Mouse (Mus musculus): ENCODE measurements around the gene Slc22a12. TPM values are rescaled to one million over a fixed set of nuclear protein-coding genes. Genes with fewer than 3 reads are reported as not detected.

Gene Slc22a12
- total and polyA plus RNA-seq, 2 experiments: not detected

GRCm38 (mm10) chr19:6546096-6546495 is 3.3 kb upstream of the Slc22a12 start:
- DNase-seq (ENCODE audit: extremely low read depth, low read depth, low spot score): peak; percentile 63
- no peak overlapping the region for H3K27ac ChIP-seq (replicated peaks; ENCODE audit: insufficient read depth, low read depth, low read length)
- no peaks in the 10 kb centered on the region for H3K27me3 ChIP-seq (ENCODE audit: control insufficient read depth, insufficient read depth, low read length)
- H3K9ac ChIP-seq (ENCODE audit: low read depth, low read length): no peak overlapping the region
- TF ChIP-seq POLR2A (IDR thresholded peaks at IDR 0.05; ENCODE audit: extremely low read depth, insufficient read depth, low read length): no peak
- no peak for TF ChIP-seq CTCF (IDR thresholded peaks at IDR 0.05; ENCODE audit: low read depth, low read length)
- H3K79me2 ChIP-seq (ENCODE audit: control insufficient read depth, insufficient read depth, low read length): no peaks in the 10 kb centered on the region
- no peaks in the 10 kb centered on the region for H3K36me3 ChIP-seq (ENCODE audit: control insufficient read depth, insufficient read depth, low read length)
- peaks cover 7% of the 10 kb centered on the region; the same call in 1 of the 2 replicates for H3K4me1 ChIP-seq (ENCODE audit: control insufficient read depth, insufficient read depth, low read length)
- WGBS: 38% methylated on average over 1 of the region's 1 CpGs
- no peak overlapping the region for H3K4me3 ChIP-seq (ENCODE audit: insufficient read depth, low read depth, low read length)

DNA sequence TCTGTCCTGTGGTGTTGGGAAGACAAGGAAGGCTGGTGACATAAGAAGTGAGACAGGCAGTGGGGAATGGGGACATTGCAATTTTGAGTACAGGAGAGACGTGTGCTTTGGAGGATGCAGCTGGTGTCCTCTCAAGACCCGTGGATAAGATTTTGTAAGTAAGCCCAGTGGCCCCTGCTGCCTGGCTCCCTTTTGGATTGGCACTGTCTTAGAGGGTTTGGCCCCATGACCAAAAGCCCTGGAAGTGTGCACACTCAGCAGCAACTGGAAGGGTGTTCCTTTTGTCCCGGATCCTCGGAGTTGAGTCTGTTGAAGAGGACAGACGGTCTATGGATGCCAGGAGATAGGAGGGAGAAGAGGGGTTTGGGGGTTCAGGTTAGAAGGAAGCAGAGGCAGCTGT is 2.6 kb upstream of the Slc22a12 start:
- TF ChIP-seq POLR2A (IDR thresholded peaks at IDR 0.05; ENCODE audit: extremely low read depth, insufficient read depth, low read length) (no peak), CTCF (IDR thresholded peaks at IDR 0.05; ENCODE audit: low read depth, low read length) (no peak)
- WGBS: 85% methylated on average over 5 of the region's 5 CpGs

DNA sequence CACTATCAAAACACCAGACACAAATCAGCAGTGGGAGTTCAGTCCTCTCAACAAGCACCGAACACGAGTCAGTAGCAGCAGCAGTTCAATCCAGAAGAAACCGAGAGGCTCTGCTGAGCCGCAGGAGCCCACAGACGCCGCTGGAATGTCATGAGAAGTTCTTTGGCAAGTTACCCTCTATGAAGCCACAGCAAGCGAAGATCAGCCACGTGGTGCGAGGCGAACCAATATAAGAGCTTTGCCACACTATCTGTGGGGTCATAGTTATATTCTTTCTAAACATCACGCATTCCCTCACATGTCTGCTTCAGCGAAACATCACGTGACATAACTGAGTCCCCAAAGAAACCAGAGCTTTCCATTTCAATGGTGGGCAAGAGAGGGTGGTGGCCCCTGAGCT is 1.9 kb upstream of the Slc22a12 start:
- H3K9ac ChIP-seq (ENCODE audit: low read depth, low read length): no peak overlapping the region
- no peaks in the 10 kb centered on the region for H3K27me3 ChIP-seq (ENCODE audit: control insufficient read depth, insufficient read depth, low read length)
- peaks cover 7% of the 10 kb centered on the region; the same call in 1 of the 2 replicates for H3K4me1 ChIP-seq (ENCODE audit: control insufficient read depth, insufficient read depth, low read length)
- DNase-seq (ENCODE audit: extremely low read depth, low read depth, low spot score): no peak
- WGBS: 96% methylated on average over 13 of the region's 13 CpGs
- H3K79me2 ChIP-seq (ENCODE audit: control insufficient read depth, insufficient read depth, low read length): no peaks in the 10 kb centered on the region
- H3K27ac ChIP-seq (replicated peaks; ENCODE audit: insufficient read depth, low read depth, low read length): no peak overlapping the region
- no peaks in the 10 kb centered on the region for H3K36me3 ChIP-seq (ENCODE audit: control insufficient read depth, insufficient read depth, low read length)
- no peak overlapping the region for H3K4me3 ChIP-seq (ENCODE audit: insufficient read depth, low read depth, low read length)
- TF ChIP-seq POLR2A (IDR thresholded peaks at IDR 0.05; ENCODE audit: extremely low read depth, insufficient read depth, low read length): no peak
- no peak for TF ChIP-seq CTCF (IDR thresholded peaks at IDR 0.05; ENCODE audit: low read depth, low read length)

More for the DNA sequence above, 2.6 kb upstream of the Slc22a12 start:
- Histone ChIP-seq H3K4me1 (ENCODE audit: control insufficient read depth, insufficient read depth, low read length) (peaks cover 7% of the 10 kb centered on the region; the same call in 1 of the 2 replicates), H3K36me3 (ENCODE audit: control insufficient read depth, insufficient read depth, low read length) (no peaks in the 10 kb centered on the region), H3K79me2 (ENCODE audit: control insufficient read depth, insufficient read depth, low read length) (no peaks in the 10 kb centered on the region), H3K9ac (ENCODE audit: low read depth, low read length) (no peak overlapping the region), H3K27ac (replicated peaks; ENCODE audit: insufficient read depth, low read depth, low read length) (no peak overlapping the region), H3K4me3 (ENCODE audit: insufficient read depth, low read depth, low read length) (no peak overlapping the region), H3K27me3 (ENCODE audit: control insufficient read depth, insufficient read depth, low read length) (no peaks in the 10 kb centered on the region)
- no peak for DNase-seq (ENCODE audit: extremely low read depth, low read depth, low spot score)

DNA sequence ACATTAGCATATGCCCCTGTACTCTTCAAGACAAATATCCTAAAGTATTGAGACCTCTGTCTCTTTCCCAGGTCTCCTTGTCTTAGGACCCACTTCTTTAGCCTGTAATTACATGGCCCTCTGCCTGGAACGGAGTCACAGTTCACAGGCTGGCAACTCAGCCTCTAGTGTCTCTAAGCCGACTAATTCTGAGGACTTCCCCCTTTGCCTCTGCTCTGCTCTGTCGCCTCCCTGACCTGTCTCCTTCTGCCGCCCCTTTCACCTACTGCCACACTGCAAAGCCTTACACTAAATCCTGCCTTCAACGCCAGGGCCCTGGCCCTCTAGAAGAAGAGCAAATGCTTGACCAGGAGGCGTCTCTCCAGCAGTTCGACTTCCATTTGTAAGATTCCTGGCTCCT is 686 bp upstream of the Slc22a12 start:
- 81% methylated on average over 7 of the region's 7 CpGs for WGBS

GRCm38 (mm10) chr19:6543035-6543383 is 177 bp upstream of the Slc22a12 start:
- Histone ChIP-seq H3K79me2 (ENCODE audit: control insufficient read depth, insufficient read depth, low read length) (no peaks in the 10 kb centered on the region), H3K9ac (ENCODE audit: low read depth, low read length) (no peak overlapping the region), H3K4me3 (ENCODE audit: insufficient read depth, low read depth, low read length) (no peak overlapping the region), H3K27me3 (ENCODE audit: control insufficient read depth, insufficient read depth, low read length) (no peaks in the 10 kb centered on the region), H3K4me1 (ENCODE audit: control insufficient read depth, insufficient read depth, low read length) (0 out of 2 replicates have a peak, but pooled peaks cover 3% of the 10 kb centered on the region), H3K36me3 (ENCODE audit: control insufficient read depth, insufficient read depth, low read length) (no peaks in the 10 kb centered on the region), H3K27ac (replicated peaks; ENCODE audit: insufficient read depth, low read depth, low read length) (no peak overlapping the region)
- TF ChIP-seq POLR2A (IDR thresholded peaks at IDR 0.05; ENCODE audit: extremely low read depth, insufficient read depth, low read length): no peak
- DNase-seq (ENCODE audit: extremely low read depth, low read depth, low spot score): no peak
- WGBS: 93% methylated on average over 6 of the region's 6 CpGs

More for the DNA sequence above, 686 bp upstream of the Slc22a12 start:
- Histone ChIP-seq H3K27me3 (ENCODE audit: control insufficient read depth, insufficient read depth, low read length) (no peaks in the 10 kb centered on the region), H3K79me2 (ENCODE audit: control insufficient read depth, insufficient read depth, low read length) (no peaks in the 10 kb centered on the region), H3K4me3 (ENCODE audit: insufficient read depth, low read depth, low read length) (no peak overlapping the region), H3K4me1 (ENCODE audit: control insufficient read depth, insufficient read depth, low read length) (0 out of 2 replicates have a peak, but pooled peaks cover 5% of the 10 kb centered on the region), H3K27ac (replicated peaks; ENCODE audit: insufficient read depth, low read depth, low read length) (no peak overlapping the region), H3K36me3 (ENCODE audit: control insufficient read depth, insufficient read depth, low read length) (no peaks in the 10 kb centered on the region), H3K9ac (ENCODE audit: low read depth, low read length) (no peak overlapping the region)
- no peak for TF ChIP-seq CTCF (IDR thresholded peaks at IDR 0.05; ENCODE audit: low read depth, low read length)
- no peak for TF ChIP-seq POLR2A (IDR thresholded peaks at IDR 0.05; ENCODE audit: extremely low read depth, insufficient read depth, low read length)
- DNase-seq (ENCODE audit: extremely low read depth, low read depth, low spot score): no peak

- DNase-seq (ENCODE audit: extremely low read depth, low read depth, low spot score): no peak
- Histone ChIP-seq H3K27ac (replicated peaks; ENCODE audit: insufficient read depth, low read depth, low read length) (no peak overlapping the region), H3K9ac (ENCODE audit: low read depth, low read length) (no peak overlapping the region), H3K36me3 (ENCODE audit: control insufficient read depth, insufficient read depth, low read length) (no peaks in the 10 kb centered on the region), H3K4me3 (ENCODE audit: insufficient read depth, low read depth, low read length) (no peak overlapping the region), H3K4me1 (ENCODE audit: control insufficient read depth, insufficient read depth, low read length) (0 out of 2 replicates have a peak, but pooled peaks cover 3% of the 10 kb centered on the region), H3K27me3 (ENCODE audit: control insufficient read depth, insufficient read depth, low read length) (no peaks in the 10 kb centered on the region), H3K79me2 (ENCODE audit: control insufficient read depth, insufficient read depth, low read length) (no peaks in the 10 kb centered on the region)
- 89% methylated on average over 7 of the region's 7 CpGs for WGBS
- TF ChIP-seq CTCF (IDR thresholded peaks at IDR 0.05; ENCODE audit: low read depth, low read length) (no peak), POLR2A (IDR thresholded peaks at IDR 0.05; ENCODE audit: extremely low read depth, insufficient read depth, low read length) (no peak)
These were observed 1.3 kb downstream of the Slc22a12 start for GRCm38 (mm10) chr19:6541521-6541920.
